ENCODE assay signal across 10 mouse cellular contexts in genomic region chr7:95853225-95853812, GRCm38 (mm10).
DNase-seq lines count a peak whose midpoint lies in the region; ATAC-seq and TF ChIP-seq lines count a peak whose summit lies in the region.
"Had no signal": no experiment of that assay in that cellular context is flagged by ENCODE, and none has a peak within 500 bp of the region (broad histone marks: within the 10 kb centered on the region; RNA-seq: fewer than 3 reads in every experiment).

No protein-coding gene starts in this region.

- H3K4me1 ChIP-seq in stomach, postnatal 0 days (replicated peaks; ENCODE audit: control insufficient read depth, insufficient read depth), result no peaks in the 10 kb centered on the region
- H3K4me1 ChIP-seq: embryonic facial prominence, embryonic 13.5 days had no signal

- TF ChIP-seq CTCF in gastrocnemius, adult 2 months (IDR thresholded peaks at IDR 0.05), result no peak
- no peak for TF ChIP-seq CTCF in stomach, postnatal 0 days (IDR thresholded peaks at IDR 0.05; ENCODE audit: low read depth)

- H3K27me3 ChIP-seq in stomach, postnatal 0 days (ENCODE audit: control insufficient read depth, insufficient read depth, low read length), result no peaks in the 10 kb centered on the region
- H3K27me3 ChIP-seq: embryonic facial prominence, embryonic 13.5 days had no signal

- WGBS in stomach, postnatal 0 days, result 44% methylated on average over 6 of the region's 6 CpGs

- intact Hi-C loops in gastrocnemius, postnatal 14 days (cut with DNase I; ENCODE audit: low total_unique reads), result no loop called here
- intact Hi-C loops in gastrocnemius, adult 2 months (cut with DNase I), result no loop called here

- peak; percentile 100 for ATAC-seq in stomach, postnatal 0 days (ENCODE audit: low FRiP score, low TSS enrichment)

- H3K4me2 ChIP-seq in stomach, postnatal 0 days (replicated peaks; ENCODE audit: low read depth), result no peak overlapping the region
- H3K4me2 ChIP-seq: embryonic facial prominence, embryonic 13.5 days had no signal

- no peaks in the 10 kb centered on the region for H3K36me3 ChIP-seq in stomach, postnatal 0 days (ENCODE audit: control insufficient read depth, insufficient read depth, low read length)
- H3K36me3 ChIP-seq: embryonic facial prominence, embryonic 13.5 days had no signal

- no peaks in the 10 kb centered on the region for H3K9me3 ChIP-seq in stomach, postnatal 0 days (ENCODE audit: control insufficient read depth, low read length)
- H3K9me3 ChIP-seq: embryonic facial prominence, embryonic 13.5 days had no signal

- no peak overlapping the region for H3K9ac ChIP-seq in stomach, postnatal 0 days (ENCODE audit: low read length)
- H3K9ac ChIP-seq: embryonic facial prominence, embryonic 13.5 days had no signal

- no peak for TF ChIP-seq EP300 in stomach, postnatal 0 days (optimal IDR thresholded peaks at IDR 0.05)

- H3K4me3 ChIP-seq in gastrocnemius, adult 2 months, result no peak overlapping the region
- H3K4me3 ChIP-seq in stomach, postnatal 0 days (ENCODE audit: low read depth, low read length), result no peak overlapping the region
- H3K4me3 ChIP-seq: embryonic facial prominence, embryonic 13.5 days had no signal

- no peak overlapping the region for H3K27ac ChIP-seq in gastrocnemius, adult 2 months
- no peak overlapping the region for H3K27ac ChIP-seq in stomach, postnatal 0 days (replicated peaks)
- H3K27ac ChIP-seq: embryonic facial prominence, embryonic 13.5 days had no signal

- peak; percentile 3 for DNase-seq in gastrocnemius, postnatal 14 days
- no peak for DNase-seq in gastrocnemius, adult 2 months
- DNase-seq in right cerebral cortex, adult 18-20 months, result peak; percentile 76
- no peak for DNase-seq in right cerebral cortex, postnatal 10 days (ENCODE audit: low spot score in 2 of 2)
- peak; percentile 10 for DNase-seq in kidney, postnatal 14 days
- DNase-seq in stomach, postnatal 0 days (ENCODE audit: low spot score), result peak; percentile 77
- DNase-seq in cerebellum, postnatal 4 days (ENCODE audit: low spot score in 2 of 2), result no peak
- no peak for DNase-seq in spleen, postnatal 36 days (ENCODE audit: low spot score in 2 of 2)
- DNase-seq: heart, postnatal 14 days had no signal

Comparison
In these comparisons a context has a peak if more than half of its experiments do, and no peak if none do; other contexts are left out.
1. DNase-seq: peak in gastrocnemius, postnatal 14 days (single experiment), right cerebral cortex, adult 18-20 months (single experiment), kidney, postnatal 14 days (single experiment) and stomach, postnatal 0 days (single experiment); none in gastrocnemius, adult 2 months (single experiment), right cerebral cortex, postnatal 10 days (0 of 2), cerebellum, postnatal 4 days (0 of 2) and spleen, postnatal 36 days (0 of 2).